Mouse (Mus musculus) liver, embryonic 18 days (tissue): ENCODE data around the gene Slco1a1. TPM values are rescaled to one million over a fixed set of nuclear protein-coding genes. Genes with fewer than 3 reads are reported as not detected.

Source experiments
- polyA plus RNA-seq: library from polyadenylated mRNA; depleted of rRNA; stranded (reverse); fragments of >200 nt; gene quantifications from 2 replicates; pipeline ENCODE4 v1.2.3, GENCODE M21; 2012; rRNA removed

Gene Slco1a1
- polyA plus RNA-seq, result 0.22 and 0.56 TPM in 2 replicates

DNA sequence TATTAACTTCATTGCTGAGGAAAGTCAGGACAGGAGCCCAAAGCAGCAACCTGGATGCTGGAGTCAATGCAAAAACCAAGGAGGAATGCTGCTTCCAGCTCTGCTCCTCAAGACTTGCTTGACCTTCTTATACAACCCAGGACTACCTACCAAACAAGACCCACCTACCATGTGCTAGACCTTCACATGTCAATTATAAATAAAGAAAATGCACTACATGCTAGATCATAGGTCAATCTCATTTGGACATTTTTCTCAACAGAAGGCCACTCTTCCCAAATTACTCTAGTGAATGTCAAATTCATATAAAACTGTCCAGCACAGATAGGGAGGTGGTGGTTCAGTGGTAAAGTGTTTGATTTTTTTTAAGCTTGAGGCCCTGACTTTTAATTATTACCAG, at the start of gene Slco1a1:
TSS of gene Slco1a1 (minus strand) at position 101 of the 400 bp plus-strand sequence.

Other genes with a start within 250 kb of the Slco1a1 start
- not detected in 2 replicates for gene Gm5724, start 173.2 kb downstream of the Slco1a1 start, polyA plus RNA-seq
- gene Slco1a4, start 90.8 kb downstream of the Slco1a1 start, polyA plus RNA-seq, result 0.01 and 0.02 TPM in 2 replicates
- gene Gm6614, start 64.5 kb upstream of the Slco1a1 start, polyA plus RNA-seq, result 0.01 and 0.02 TPM in 2 replicates